Mouse (Mus musculus): ENCODE measurements around the gene Yrdc.

The Yrdc gene

GRCm38 (mm10) chr4:124849631-124850260 is 733 bp upstream of the Yrdc start:
- peak; percentile 34 for DNase-seq (ENCODE audit: low read depth, low spot score)

GRCm38 (mm10) chr4:124850933-124851658 is 617 bp downstream of the Yrdc start, which contains the start of gene 1110065P20Rik:
TSS of gene 1110065P20Rik (minus strand) at chr4:124851196.
- no peak for DNase-seq (ENCODE audit: low read depth, low spot score)

- no peak for DNase-seq (ENCODE audit: low read depth, low spot score)
Observed at GRCm38 (mm10) chr4:124856294-124856693, 5.8 kb downstream of the Yrdc start.

- DNase-seq (ENCODE audit: low read depth, low spot score), result no peak
Observed at GRCm38 (mm10) chr4:124858370-124858769, 7.9 kb downstream of the Yrdc start.

GRCm38 (mm10) chr4:124860446-124860845 is 10.0 kb downstream of the Yrdc start:
- no peak for DNase-seq (ENCODE audit: low read depth, low spot score)

- DNase-seq (ENCODE audit: low read depth, low spot score), result no peak
Observed at GRCm38 (mm10) chr4:124861283-124862188, 11.1 kb downstream of the Yrdc start, which contains the start of gene Maneal. TSS of gene Maneal (minus strand) at chr4:124862171.

GRCm38 (mm10) chr4:124872719-124873118 is 22.2 kb downstream of the Yrdc start:
- DNase-seq (ENCODE audit: low read depth, low spot score), result no peak

- no peak for DNase-seq (ENCODE audit: low read depth, low spot score)
Observed at GRCm38 (mm10) chr4:124880599-124880998, 30.1 kb downstream of the Yrdc start, which contains the start of gene Epha10. TSS of gene Epha10 (plus strand) at chr4:124880899.

GRCm38 (mm10) chr4:124881341-124881908 is 30.9 kb downstream of the Yrdc start:
- DNase-seq (ENCODE audit: low read depth, low spot score), result peak; percentile 89

GRCm38 (mm10) chr4:124882151-124882729 is 31.8 kb downstream of the Yrdc start:
- no peak for DNase-seq (ENCODE audit: low read depth, low spot score)

- no peak for DNase-seq (ENCODE audit: low read depth, low spot score)
Observed at GRCm38 (mm10) chr4:124888702-124889101, 38.2 kb downstream of the Yrdc start.

GRCm38 (mm10) chr4:124889935-124890334 is 39.5 kb downstream of the Yrdc start:
- DNase-seq (ENCODE audit: low read depth, low spot score), result no peak

GRCm38 (mm10) chr4:124890831-124891230 is 40.4 kb downstream of the Yrdc start:
- DNase-seq (ENCODE audit: low read depth, low spot score), result no peak

- DNase-seq (ENCODE audit: low read depth, low spot score), result no peak
Observed at GRCm38 (mm10) chr4:124893769-124894168, 43.3 kb downstream of the Yrdc start.

- peak; percentile 32 for DNase-seq (ENCODE audit: low read depth, low spot score)
Observed at GRCm38 (mm10) chr4:124894508-124895428, 44.3 kb downstream of the Yrdc start.

- DNase-seq (ENCODE audit: low read depth, low spot score), result no peak
Observed at GRCm38 (mm10) chr4:124898428-124898827, 47.9 kb downstream of the Yrdc start.

GRCm38 (mm10) chr4:124899906-124900305 is 49.4 kb downstream of the Yrdc start:
- no peak for DNase-seq (ENCODE audit: low read depth, low spot score)
